Mouse (Mus musculus) MEL (cell line): ENCODE results near the gene Szrd1.

Experiments used
- EP300 ChIP-seq, 2 experiments: IDR thresholded peaks; 2 replicates each; pipeline ENCODE4 v1.6.1; 2011; ENCODE audit warnings: improper control_type of control experiment in 2 of 2, low read length in 2 of 2, low read depth in 1 of 2, mild to moderate bottlenecking in 1 of 2
- HCFC1 ChIP-seq: IDR thresholded peaks from 2 replicates; pipeline ENCODE4 v1.6.1; 2012; ENCODE audit warnings: low read depth, mild to moderate bottlenecking, inconsistent platforms, low read length, improper control_type of control experiment, moderate library complexity
- JUND ChIP-seq: IDR thresholded peaks from 2 replicates; pipeline ENCODE4 v1.6.1; 2011; ENCODE audit warnings: low read depth, mild to moderate bottlenecking, improper control_type of control experiment, low read length
- POLR2A ChIP-seq, 2 experiments: IDR thresholded peaks; 2 replicates each; pipeline ENCODE4 v1.6.1; 2011 to 2012; ENCODE audit warnings: low read length in 2 of 2, mild to moderate bottlenecking in 2 of 2, control low read depth in 1 of 2, improper control_type of control experiment in 1 of 2, low read depth in 1 of 2, moderate library complexity in 1 of 2; ENCODE audit not compliant: control insufficient read depth in 1 of 2, insufficient read depth in 1 of 2, poor library complexity in 1 of 2
- ZC3H11A ChIP-seq: IDR thresholded peaks from 2 replicates; pipeline ENCODE4 v1.6.1; 2012; ENCODE audit warnings: low read depth, mild to moderate bottlenecking, inconsistent platforms, low read length, improper control_type of control experiment

DNA sequence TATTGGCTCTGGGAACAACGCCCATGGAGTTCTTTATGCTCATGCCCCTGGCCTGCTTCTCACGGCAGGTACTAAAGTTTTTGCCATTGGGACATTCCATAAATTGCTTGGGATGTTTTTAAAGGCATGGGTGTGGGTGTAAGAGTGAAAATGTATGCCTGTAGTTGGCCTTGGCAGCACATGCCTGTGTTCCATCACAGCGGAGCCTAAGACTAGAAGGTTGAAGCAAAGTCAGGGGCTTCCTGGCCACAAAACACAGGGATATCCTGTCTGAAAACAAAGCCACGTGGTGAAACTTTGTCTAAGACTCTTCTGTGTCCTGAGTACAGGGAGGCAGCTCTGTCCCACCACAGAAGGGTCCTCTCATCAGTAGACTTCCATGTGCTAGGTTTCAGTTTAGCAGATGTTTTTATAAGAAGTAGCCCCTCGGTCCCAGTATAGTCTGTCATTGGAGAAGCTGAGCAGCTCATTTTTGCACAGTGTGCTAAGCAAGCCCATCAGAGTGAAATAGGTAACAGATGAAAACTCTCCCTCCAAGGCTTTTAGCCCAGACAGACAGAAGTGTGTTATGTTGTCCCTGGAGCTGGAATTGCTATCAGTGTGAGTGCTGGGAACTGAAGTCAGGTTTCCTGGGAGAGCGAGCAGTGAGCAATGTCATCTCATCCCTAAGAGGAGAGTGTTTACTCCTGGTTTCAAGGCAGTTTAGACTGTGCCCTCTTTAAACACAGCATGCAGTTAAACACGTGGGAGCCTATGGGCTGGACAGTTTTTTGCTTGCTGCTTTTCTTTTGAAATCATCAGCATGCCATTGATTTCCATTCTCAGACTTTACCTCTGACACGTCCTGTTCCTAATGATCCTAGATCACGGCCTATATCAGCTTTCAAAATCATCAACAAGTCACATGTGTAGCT, 47.6 kb upstream of the Szrd1 start:
- TF ChIP-seq POLR2A (IDR thresholded peaks at IDR 0.05; ENCODE audit: control insufficient read depth in 1 of 2, insufficient read depth in 1 of 2, low read depth in 1 of 2, low read length in 2 of 2, poor library complexity in 1 of 2) (no peak), EP300 (IDR thresholded peaks at IDR 0.05; ENCODE audit: low read depth in 1 of 2, low read length in 2 of 2) (no peak), JUND (no peak), ZC3H11A (no peak), HCFC1 (no peak)
